16 mouse cellular contexts compared by ENCODE assay signal in genomic region chr16:28996629-28997028, GRCm38 (mm10).
"Had no signal": no experiment of that assay in that cellular context is flagged by ENCODE, and none has a peak within 500 bp of the region (broad histone marks: within the 10 kb centered on the region; RNA-seq: fewer than 3 reads in every experiment).

No protein-coding gene starts in this region.

- H3K4me2 ChIP-seq: neural tube, embryonic 13.5 days; neural tube, embryonic 15.5 days; stomach, embryonic 15.5 days had no signal

- H3K36me3 ChIP-seq: neural tube, embryonic 13.5 days; neural tube, embryonic 15.5 days; stomach, embryonic 15.5 days had no signal

- H3K27ac ChIP-seq: neural tube, embryonic 13.5 days; neural tube, embryonic 15.5 days; stomach, embryonic 15.5 days; stomach, postnatal 0 days had no signal

- H3K9me3 ChIP-seq: neural tube, embryonic 13.5 days; stomach, embryonic 15.5 days had no signal

- H3K4me3 ChIP-seq: neural tube, embryonic 13.5 days; neural tube, embryonic 15.5 days; stomach, embryonic 15.5 days had no signal

- DNase-seq: retina, postnatal 1 day; right cerebral cortex, adult 18-20 months; right cerebral cortex, postnatal 14 days; right cerebral cortex, postnatal 25 days; right cerebral cortex, postnatal 4 days; spleen, adult 18-20 months; thymus, adult 18-20 months; thymus, adult 2 months; thymus, postnatal 14 days; thymus, postnatal 25 days; thymus, postnatal 36 days; thymus, postnatal 4 days had no signal

- H3K27me3 ChIP-seq: neural tube, embryonic 13.5 days; neural tube, embryonic 15.5 days; stomach, embryonic 15.5 days had no signal

- H3K4me1 ChIP-seq: neural tube, embryonic 13.5 days; stomach, embryonic 15.5 days had no signal

- H3K9ac ChIP-seq: neural tube, embryonic 13.5 days; neural tube, embryonic 15.5 days; stomach, embryonic 15.5 days had no signal
